In genomic region chr10:77667402-77667801, GRCm38 (mm10) we compare ENCODE assay signal across 28 mouse cellular contexts. TPM values are rescaled to one million over a fixed set of nuclear protein-coding genes. Genes with fewer than 3 reads are reported as not detected.
A peak's percentile ranks its signal among the peaks of the same experiment; 100 is the strongest.
DNase-seq lines count a peak whose midpoint lies in the region; ATAC-seq lines count a peak whose summit lies in the region.
"Had no signal": no experiment of that assay in that cellular context is flagged by ENCODE, and none has a peak within 500 bp of the region (broad histone marks: within the 10 kb centered on the region; RNA-seq: fewer than 3 reads in every experiment).

No protein-coding gene starts in this region.

- DNase-seq in layer of hippocampus, adult 9-11 months = peak; percentile 42
- no peak for DNase-seq in layer of hippocampus, postnatal 14 days (ENCODE audit: low spot score in 2 of 2)
- peak; percentile 46 for DNase-seq in right cerebral cortex, adult 18-20 months
- DNase-seq in right cerebral cortex, postnatal 36 days (ENCODE audit: low spot score in 2 of 2) = no peak
- peak; percentile 56 for DNase-seq in NIH3T3 (ENCODE audit: low read depth)
- peak; percentile 58 for DNase-seq in brain, adult 2 months (ENCODE audit: low read depth, low spot score)
- no peak for DNase-seq in cerebellum, postnatal 25 days
- DNase-seq: adrenal gland, postnatal 14 days; cerebellum, adult 18-20 months; cerebellum, postnatal 10 days; embryo, embryonic 11 days; gastrocnemius, postnatal 10 days; heart, postnatal 14 days had no signal

- H3K27me3 ChIP-seq in forebrain, embryonic 12.5 days = no peaks in the 10 kb centered on the region

- no peak overlapping the region for H3K27ac ChIP-seq in forebrain, embryonic 12.5 days
- H3K27ac ChIP-seq: embryonic facial prominence, embryonic 15.5 days; heart, embryonic 15.5 days; hindbrain, embryonic 10.5 days; hindbrain, embryonic 14.5 days had no signal

- H3K4me3 ChIP-seq in forebrain, embryonic 12.5 days (replicated peaks) = no peak overlapping the region
- H3K4me3 ChIP-seq: embryonic facial prominence, embryonic 15.5 days; erythroblast, embryonic 14.5 days; heart, embryonic 15.5 days; hindbrain, embryonic 10.5 days had no signal

- ATAC-seq in forebrain, embryonic 12.5 days (ENCODE audit: low FRiP score) = no peak
- ATAC-seq: forebrain, embryonic 16.5 days had no signal

- WGBS in forebrain, embryonic 12.5 days = 89% methylated on average over 4 of the region's 4 CpGs

- no peak overlapping the region for H3K4me2 ChIP-seq in forebrain, embryonic 12.5 days
- H3K4me2 ChIP-seq: embryonic facial prominence, embryonic 15.5 days; heart, embryonic 11.5 days; heart, embryonic 15.5 days; hindbrain, embryonic 14.5 days had no signal

- H3K9me3 ChIP-seq in forebrain, embryonic 12.5 days = no peaks in the 10 kb centered on the region
- H3K9me3 ChIP-seq: embryonic facial prominence, embryonic 15.5 days; heart, embryonic 15.5 days; hindbrain, embryonic 10.5 days had no signal

- H3K36me3 ChIP-seq in forebrain, embryonic 12.5 days (replicated peaks) = no peaks in the 10 kb centered on the region
- H3K36me3 ChIP-seq: embryonic facial prominence, embryonic 15.5 days; heart, embryonic 15.5 days; hindbrain, embryonic 10.5 days had no signal

- no peaks in the 10 kb centered on the region for H3K4me1 ChIP-seq in forebrain, embryonic 12.5 days
- H3K4me1 ChIP-seq: heart, embryonic 15.5 days had no signal

- no peak overlapping the region for H3K9ac ChIP-seq in forebrain, embryonic 12.5 days
- H3K9ac ChIP-seq: embryonic facial prominence, embryonic 15.5 days; heart, embryonic 15.5 days; hindbrain, embryonic 14.5 days had no signal

RNA-seq across cellular contexts. Expression of gene Tspear, which starts 19.0 kb away (rescaled TPM):
- under 1 TPM in 1 of 2 experiments, not detected in 1; 0.14 TPM for total RNA-seq in layer of hippocampus, postnatal 14 days (2021)
- polyA plus RNA-seq in forebrain, embryonic 12.5 days (2016; fragmentation: Nextera tagmentation; extraction: Ambion mirVana) = 0.46 and 0.92 TPM in 2 replicates
- total RNA-seq: adrenal gland, postnatal 14 days; gastrocnemius, postnatal 10 days; gastrocnemius, postnatal 4 days; heart, adult 18-20 months had no signal
- polyA plus RNA-seq: erythroblast, embryonic 14.5 days; heart, embryonic 11.5 days; heart, embryonic 15.5 days had no signal

RNA-seq across cellular contexts. Expression of gene Gm19402, which starts 23.2 kb away (rescaled TPM):
- not detected for total RNA-seq in layer of hippocampus, postnatal 14 days (2021)
- not detected in 2 replicates for polyA plus RNA-seq in forebrain, embryonic 12.5 days (2016; fragmentation: Nextera tagmentation; extraction: Ambion mirVana)
- total RNA-seq: adrenal gland, adult 18-20 months; adrenal gland, postnatal 14 days; common myeloid progenitor, adult 5-6 weeks; ES-E14; gastrocnemius, postnatal 10 days; gastrocnemius, postnatal 4 days; heart, adult 18-20 months; heart, postnatal 14 days had no signal
- polyA plus RNA-seq: embryonic facial prominence, embryonic 11.5 days; erythroblast, embryonic 14.5 days; forebrain, embryonic 11.5 days; forebrain, embryonic 16.5 days; heart, embryonic 11.5 days; heart, embryonic 15.5 days; hindbrain, embryonic 10.5 days; hindbrain, embryonic 14.5 days had no signal

RNA-seq across cellular contexts. Expression of gene Gm9508, which starts 29.6 kb away (rescaled TPM):
- total RNA-seq in layer of hippocampus, postnatal 14 days (2021) = not detected
- polyA plus RNA-seq in forebrain, embryonic 12.5 days (2016; fragmentation: Nextera tagmentation; extraction: Ambion mirVana) = not detected in 2 replicates
- total RNA-seq: adrenal gland, adult 18-20 months; adrenal gland, postnatal 14 days; common myeloid progenitor, adult 5-6 weeks; ES-E14; gastrocnemius, postnatal 10 days; gastrocnemius, postnatal 4 days; heart, adult 18-20 months; heart, postnatal 14 days had no signal
- polyA plus RNA-seq: embryonic facial prominence, embryonic 11.5 days; erythroblast, embryonic 14.5 days; forebrain, embryonic 11.5 days; forebrain, embryonic 16.5 days; heart, embryonic 11.5 days; heart, embryonic 15.5 days; hindbrain, embryonic 10.5 days; hindbrain, embryonic 14.5 days had no signal

RNA-seq across cellular contexts. Expression of gene Gm10272, which starts 39.0 kb away (rescaled TPM):
- total RNA-seq in layer of hippocampus, postnatal 14 days (2021) = not detected
- not detected in 2 replicates for polyA plus RNA-seq in forebrain, embryonic 12.5 days (2016; fragmentation: Nextera tagmentation; extraction: Ambion mirVana)
- total RNA-seq: adrenal gland, adult 18-20 months; adrenal gland, postnatal 14 days; common myeloid progenitor, adult 5-6 weeks; ES-E14; gastrocnemius, postnatal 10 days; gastrocnemius, postnatal 4 days; heart, adult 18-20 months; heart, postnatal 14 days had no signal
- polyA plus RNA-seq: embryonic facial prominence, embryonic 11.5 days; erythroblast, embryonic 14.5 days; forebrain, embryonic 11.5 days; forebrain, embryonic 16.5 days; heart, embryonic 11.5 days; heart, embryonic 15.5 days; hindbrain, embryonic 10.5 days; hindbrain, embryonic 14.5 days had no signal

RNA-seq across cellular contexts. Expression of gene Gm10024, which starts 43.9 kb away (rescaled TPM):
- total RNA-seq in layer of hippocampus, postnatal 14 days (2021) = not detected
- not detected in 2 replicates for polyA plus RNA-seq in forebrain, embryonic 12.5 days (2016; fragmentation: Nextera tagmentation; extraction: Ambion mirVana)
- total RNA-seq: adrenal gland, adult 18-20 months; adrenal gland, postnatal 14 days; common myeloid progenitor, adult 5-6 weeks; ES-E14; gastrocnemius, postnatal 10 days; gastrocnemius, postnatal 4 days; heart, adult 18-20 months; heart, postnatal 14 days had no signal
- polyA plus RNA-seq: embryonic facial prominence, embryonic 11.5 days; erythroblast, embryonic 14.5 days; forebrain, embryonic 11.5 days; forebrain, embryonic 16.5 days; heart, embryonic 11.5 days; heart, embryonic 15.5 days; hindbrain, embryonic 10.5 days; hindbrain, embryonic 14.5 days had no signal

Comparison
In these comparisons a context has a peak if more than half of its experiments do, and no peak if none do; other contexts are left out.
1. DNase-seq: peak in layer of hippocampus, adult 9-11 months (single experiment), right cerebral cortex, adult 18-20 months (single experiment), NIH3T3 (single experiment) and brain, adult 2 months (single experiment); none in layer of hippocampus, postnatal 14 days (0 of 2), right cerebral cortex, postnatal 36 days (0 of 2) and cerebellum, postnatal 25 days (0 of 2).